Mouse (Mus musculus) T-helper 2 cell (primary cell): ENCODE measurements around the gene Qdpr.

Source experiments
- in situ Hi-C: fragments of 300-600 bp; cut with MboI, MseI; formaldehyde crosslinking; loops from one replicate; pipeline ENCODE4 v1.15.1; 2025; ENCODE audit warnings: high pct_unique_total_duplicates

Gene Qdpr

DNA sequence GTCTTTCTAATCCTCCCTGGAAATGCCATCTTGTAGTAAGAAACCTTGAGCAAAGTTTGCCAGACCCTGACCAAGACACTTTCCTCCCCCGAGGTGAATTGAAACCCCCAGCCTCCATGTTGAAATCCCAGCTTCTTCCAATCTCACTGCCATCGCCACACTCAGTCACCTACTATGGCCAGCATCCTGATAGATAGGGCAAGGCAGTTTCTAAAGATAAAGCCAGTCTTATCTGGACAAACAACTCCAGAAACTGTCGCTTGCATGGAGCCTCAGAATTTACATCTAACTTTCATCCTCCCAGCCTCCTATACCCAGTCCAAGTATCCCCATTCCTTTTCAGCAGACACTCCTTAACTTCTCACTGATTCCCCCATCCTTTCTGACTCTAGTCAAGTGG lies 33.6 kb downstream of the Qdpr start:
- in situ Hi-C loops, result no loop called here

- in situ Hi-C loops, result no loop called here
These were observed 43.9 kb downstream of the Qdpr start for GRCm38 (mm10) chr5:45406129-45406528.

GRCm38 (mm10) chr5:45402632-45403031 lies 47.4 kb downstream of the Qdpr start:
- in situ Hi-C loops, result no loop called here

DNA sequence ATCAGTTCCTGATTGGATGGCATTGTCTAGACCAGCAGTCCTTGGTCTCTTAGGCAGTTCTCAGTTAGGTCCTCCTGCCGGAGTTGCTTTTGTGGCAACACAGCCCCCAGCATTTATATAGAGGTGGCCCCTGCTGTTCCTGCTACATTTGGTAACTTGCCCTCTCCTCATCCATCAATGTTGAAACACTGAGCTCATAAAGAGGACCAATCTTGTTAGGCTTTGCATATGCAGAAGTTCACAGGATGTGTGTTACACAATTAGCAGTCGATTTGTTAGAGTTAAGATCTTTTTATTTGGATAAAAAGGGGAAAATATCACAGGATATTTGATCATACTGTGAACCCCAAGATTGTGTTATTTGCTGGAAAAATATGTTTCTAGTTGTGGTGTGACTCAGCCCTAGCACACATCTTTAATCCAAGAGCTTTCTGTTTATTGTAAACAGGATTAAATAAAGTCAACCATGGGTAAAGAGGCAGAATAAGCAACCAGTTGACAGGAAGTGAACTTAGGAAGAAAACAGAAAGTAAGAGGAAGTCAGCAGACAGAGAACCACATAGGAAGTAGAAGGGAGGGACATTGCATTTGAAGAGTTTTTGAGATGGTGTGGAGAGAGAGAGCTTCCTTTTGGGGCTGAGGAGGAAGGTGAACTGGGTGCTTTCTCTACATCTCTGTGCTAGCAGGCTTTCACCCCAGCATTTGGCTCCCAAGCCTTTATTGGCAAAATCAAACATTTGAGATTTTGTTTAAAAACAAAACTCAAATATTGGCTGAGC lies 65.8 kb downstream of the Qdpr start:
- in situ Hi-C loops, result no loop called here
